Mouse (Mus musculus) heart, adult 2 months (tissue): ENCODE measurements around the gene Mad2l2. TPM values are rescaled to one million over a fixed set of nuclear protein-coding genes. Genes with fewer than 3 reads are reported as not detected.

ENCODE experiments used
- DNase-seq, 2 experiments: peaks; one replicate each; pipeline ENCODE4 v3.0.0; 2021
- H3K27ac ChIP-seq: fragments of 200-600 bp; 2 replicates; pipeline ENCODE4 v1.8.1; 2022
- H3K27me3 ChIP-seq: fragments of 200-500 bp; 2 replicates; pipeline ENCODE4 v1.6.1; 2012; ENCODE audit warnings: mild to moderate bottlenecking, low read length, inconsistent platforms, mixed read lengths; ENCODE audit not compliant: control insufficient read depth, insufficient read depth
- H3K36me3 ChIP-seq: fragments of 200-500 bp; 2 replicates; pipeline ENCODE4 v1.6.1; 2012; ENCODE audit warnings: low read length, inconsistent platforms; ENCODE audit not compliant: control insufficient read depth, insufficient read depth
- H3K4me1 ChIP-seq: fragments of 200-500 bp; 2 replicates; pipeline ENCODE4 v1.6.1; 2011; ENCODE audit warnings: low read length; ENCODE audit not compliant: control insufficient read depth, insufficient read depth
- H3K4me3 ChIP-seq: fragments of 200-600 bp; 2 replicates; pipeline ENCODE4 v1.8.1; 2022
- H3K79me2 ChIP-seq: fragments of 200-500 bp; replicated peaks from 2 replicates; pipeline ENCODE4 v1.6.1; 2012; ENCODE audit warnings: mild to moderate bottlenecking, inconsistent platforms, low read length, moderate library complexity, mixed read lengths; ENCODE audit not compliant: control insufficient read depth, insufficient read depth
- H3K9ac ChIP-seq: fragments of 200-500 bp; 2 replicates; pipeline ENCODE4 v1.6.1; 2012; ENCODE audit warnings: low read depth, mild to moderate bottlenecking, control low read depth, inconsistent platforms, low read length, mixed read lengths
- CTCF ChIP-seq: fragments of 200-600 bp; IDR thresholded peaks from 2 replicates; pipeline ENCODE4 v1.8.1; 2022; ENCODE audit warnings: antibody characterized with exemption, mild to moderate bottlenecking, moderate library complexity
- EP300 ChIP-seq: fragments of 200-500 bp; IDR thresholded peaks from 2 replicates; pipeline ENCODE4 v1.6.1; 2011; ENCODE audit warnings: low read depth, low read length, control low read depth; ENCODE audit not compliant: insufficient read depth
- POLR2A ChIP-seq: fragments of 200-500 bp; IDR thresholded peaks from 2 replicates; pipeline ENCODE4 v1.6.1; 2011; ENCODE audit warnings: mild to moderate bottlenecking, low read depth, low read length, control low read depth; ENCODE audit not compliant: insufficient read depth
- whole genome bisulfite sequencing: fragments of 180-500 bp; shearing (Covaris S2); methylation state at CpG from one replicate; pipeline ENCODE4 v1.1.7; 2018; 5-methylcytosine and 5-hydroxymethylcytosine counted together
- intact Hi-C: fragments of 180-260 bp; cut with DNase I; formaldehyde crosslinking; loops from one replicate; pipeline ENCODE4 v1.15.1; 2025
- microRNA-seq, 2 experiments: library from miRNA; unstranded; fragments of <30 nt; microRNA quantifications; one replicate each; pipeline ENCODE4 v1.2.0; 2021
- polyA plus RNA-seq: library from polyadenylated mRNA; depleted of rRNA; stranded (reverse); fragments of >200 nt; gene quantifications from 2 replicates; pipeline ENCODE4 v1.2.3, GENCODE M21; 2012; rRNA removed
- total RNA-seq, 2 experiments: library from RNA; stranded (reverse); gene quantifications; 2 replicates each; pipeline ENCODE4 v1.2.3; 2021

Gene Mad2l2
- total and polyA plus RNA-seq, 3 experiments = 11.0 to 21.9 (median 13.8) TPM

DNA sequence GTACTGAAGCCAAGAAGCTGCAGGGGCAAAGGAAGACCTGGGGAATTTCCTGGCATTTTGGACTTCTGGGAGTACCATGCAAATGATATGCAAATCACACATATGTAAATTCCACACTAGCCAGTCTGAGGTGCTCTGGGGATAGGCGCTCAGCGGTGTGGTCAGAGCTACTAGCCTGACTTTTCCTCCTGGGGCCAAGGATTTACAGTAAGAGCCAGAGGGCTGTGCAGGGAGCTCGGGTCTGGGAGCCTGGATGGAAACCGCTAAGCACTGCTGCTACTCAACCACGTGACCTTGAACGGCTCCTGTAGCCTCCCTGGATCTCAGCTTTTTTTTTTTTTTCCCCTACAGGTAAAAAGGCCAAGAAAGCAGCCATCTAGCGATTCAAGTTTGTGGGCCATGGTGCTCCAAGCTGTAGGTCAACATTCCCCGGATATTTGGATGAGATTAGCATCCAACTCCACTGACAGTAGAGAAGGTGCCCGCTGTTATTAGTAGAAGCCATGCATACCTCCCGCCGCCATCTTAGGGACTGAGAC, 62.6 kb downstream of the Mad2l2 start:
- whole genome bisulfite sequencing = 26% methylated on average over 11 of the region's 11 CpGs
- Histone ChIP-seq H3K27me3 (no peaks in the 10 kb centered on the region), H3K9ac (no peak overlapping the region), H3K79me2 (no peaks in the 10 kb centered on the region), H3K4me1 (no peaks in the 10 kb centered on the region), H3K27ac (no peak overlapping the region), H3K36me3 (no peaks in the 10 kb centered on the region), H3K4me3 (no peak overlapping the region)
- intact Hi-C loops = no loop called here
- no peak for TF ChIP-seq POLR2A
- no peak for TF ChIP-seq CTCF
- TF ChIP-seq EP300 = no peak
- DNase-seq = no peak

DNA sequence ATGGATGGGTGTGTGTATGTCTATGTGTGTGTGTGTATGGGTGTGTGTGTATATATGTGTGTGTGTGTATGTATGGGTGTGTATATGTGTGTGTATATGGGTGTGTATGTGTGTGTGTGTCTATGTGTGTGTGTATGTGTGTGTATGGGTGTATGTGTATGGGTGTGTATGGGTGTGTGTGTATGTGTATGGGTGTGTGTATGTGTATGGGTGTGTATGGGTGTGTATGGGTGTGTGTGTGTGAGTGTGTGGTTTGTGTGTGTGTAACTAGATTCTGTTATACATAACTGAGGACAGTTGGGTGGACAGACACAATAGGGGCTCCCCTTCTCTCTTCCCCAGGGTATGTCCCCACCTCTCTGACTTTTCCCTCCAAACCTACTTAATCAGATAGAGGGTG, 64.2 kb downstream of the Mad2l2 start:
- TF ChIP-seq POLR2A (no peak), EP300 (no peak), CTCF (no peak)
- no peak overlapping the region for H3K27ac ChIP-seq
- no peaks in the 10 kb centered on the region for H3K36me3 ChIP-seq
- H3K4me3 ChIP-seq = no peak overlapping the region
- H3K4me1 ChIP-seq = no peaks in the 10 kb centered on the region
- no peak overlapping the region for H3K9ac ChIP-seq
- intact Hi-C loops = no loop called here
- DNase-seq = no peak
- H3K27me3 ChIP-seq = no peaks in the 10 kb centered on the region
- H3K79me2 ChIP-seq = no peaks in the 10 kb centered on the region

Small RNA genes within 50 kb of the gene (microRNA-seq; reads per million reads assigned to microRNA genes)
- 0 reads per million in 2 experiments for gene Mir7022

Other genes starting within 250 kb of the Mad2l2 start
- gene Mfn2, start 225.7 kb upstream of the Mad2l2 start, total RNA-seq = 100 to 1,000 TPM; 626 to 697 TPM
- gene Mfn2, start 225.7 kb upstream of the Mad2l2 start, polyA plus RNA-seq = 395 and 619 TPM in 2 replicates
- gene Plod1, start 193.6 kb upstream of the Mad2l2 start, total RNA-seq = 10 to 100 TPM; 62.4 to 65.8 TPM
- 88.6 and 123 TPM in 2 replicates for gene Plod1, start 193.6 kb upstream of the Mad2l2 start, polyA plus RNA-seq
- gene 2510039O18Rik, start 189.5 kb upstream of the Mad2l2 start, total RNA-seq = 10 to 100 TPM; 38.9 to 41.9 TPM
- 41.2 and 42.3 TPM in 2 replicates for gene 2510039O18Rik, start 189.5 kb upstream of the Mad2l2 start, polyA plus RNA-seq
- gene Nppb, start 144.6 kb upstream of the Mad2l2 start, total RNA-seq = 100 to 1,000 TPM; 117 to 262 TPM
- gene Nppb, start 144.6 kb upstream of the Mad2l2 start, polyA plus RNA-seq = 204 and 212 TPM in 2 replicates
- 1,000 to 10,000 TPM; 1,237 to 1,820 TPM for gene Nppa, start 129.7 kb upstream of the Mad2l2 start, total RNA-seq
- gene Nppa, start 129.7 kb upstream of the Mad2l2 start, polyA plus RNA-seq = 4,085 and 4,474 TPM in 2 replicates
- 1 to 10 TPM; 7.5 to 8.1 TPM for gene Clcn6, start 91.6 kb upstream of the Mad2l2 start, total RNA-seq
- gene Clcn6, start 91.6 kb upstream of the Mad2l2 start, polyA plus RNA-seq = 8.9 and 9.0 TPM in 2 replicates
- gene Mthfr, start 91.3 kb upstream of the Mad2l2 start, total RNA-seq = 10 to 100 TPM in 1 of 2 experiments, 1 to 10 TPM in 1; 8.2 to 11.0 TPM
- gene Mthfr, start 91.3 kb upstream of the Mad2l2 start, polyA plus RNA-seq = 15.7 and 17.3 TPM in 2 replicates
- gene Agtrap, start 42.4 kb upstream of the Mad2l2 start, total RNA-seq = 10 to 100 TPM; 38.3 to 47.1 TPM
- gene Agtrap, start 42.4 kb upstream of the Mad2l2 start, polyA plus RNA-seq = 26.8 and 40.2 TPM in 2 replicates
- under 1 TPM in 1 of 2 experiments, not detected in 1; 0.41 TPM for gene Draxin, start 314 bp downstream of the Mad2l2 start, total RNA-seq
- 0.29 and 0.32 TPM in 2 replicates for gene Draxin, start 314 bp downstream of the Mad2l2 start, polyA plus RNA-seq
- 10 to 100 TPM; 36.0 to 39.3 TPM for gene Fbxo6, start 21.8 kb downstream of the Mad2l2 start, total RNA-seq
- gene Fbxo6, start 21.8 kb downstream of the Mad2l2 start, polyA plus RNA-seq = 68.4 and 68.6 TPM in 2 replicates
- gene Fbxo44, start 30.1 kb downstream of the Mad2l2 start, total RNA-seq = 10 to 100 TPM; 19.7 to 26.7 TPM
- gene Fbxo44, start 30.1 kb downstream of the Mad2l2 start, polyA plus RNA-seq = 18.7 and 35.0 TPM in 2 replicates
- under 1 TPM in 1 of 2 experiments, not detected in 1; 0.31 TPM for gene Fbxo2, start 30.2 kb downstream of the Mad2l2 start, total RNA-seq
- 0.47 and 0.59 TPM in 2 replicates for gene Fbxo2, start 30.2 kb downstream of the Mad2l2 start, polyA plus RNA-seq
- not detected for gene Disp3, start 157.6 kb downstream of the Mad2l2 start, total RNA-seq
- not detected in 2 replicates for gene Disp3, start 157.6 kb downstream of the Mad2l2 start, polyA plus RNA-seq